Mouse (Mus musculus) lung, embryonic 14.5 days (tissue): Measurements from ENCODE around the gene Npb. TPM values are rescaled to one million over a fixed set of nuclear protein-coding genes. Genes with fewer than 3 reads are reported as not detected.

Experiments used
- ATAC-seq: fragments of 200-750 bp; cut with Nextera tagmentation; 2 replicates; pipeline ENCODE4 v1.8.0; 2017; ENCODE audit warnings: mild to moderate bottlenecking, moderate TSS enrichment, moderate library complexity; ENCODE audit not compliant: insufficient read depth
- DNase-seq: peaks from one replicate; pipeline ENCODE4 v3.0.0-alpha.2; 2015
- H3K27ac ChIP-seq: fragments of 300-500 bp; sonication (generic); 2 replicates; pipeline ENCODE4 v1.5.1; 2014; ENCODE audit warnings: low read depth, mild to moderate bottlenecking, moderate library complexity
- H3K27me3 ChIP-seq: fragments of 300-500 bp; sonication (generic); 2 replicates; pipeline ENCODE4 v1.6.1; 2014; ENCODE audit warnings: low read length, control low read depth; ENCODE audit not compliant: insufficient read depth
- H3K36me3 ChIP-seq: fragments of 300-500 bp; sonication (generic); 2 replicates; pipeline ENCODE4 v1.6.1; 2014; ENCODE audit warnings: control low read depth; ENCODE audit not compliant: insufficient read depth
- H3K4me1 ChIP-seq: fragments of 300-500 bp; sonication (generic); 2 replicates; pipeline ENCODE4 v1.6.1; 2014; ENCODE audit warnings: antibody characterized with exemption, control low read depth; ENCODE audit not compliant: insufficient read depth
- H3K4me2 ChIP-seq: fragments of 300-500 bp; sonication (generic); 2 replicates; pipeline ENCODE4 v1.6.1; 2014; ENCODE audit warnings: mild to moderate bottlenecking
- H3K4me3 ChIP-seq: fragments of 300-500 bp; sonication (generic); 2 replicates; pipeline ENCODE4 v1.5.1; 2014; ENCODE audit warnings: low read depth, low read length
- H3K9ac ChIP-seq: fragments of 300-500 bp; sonication (generic); 2 replicates; pipeline ENCODE4 v1.6.1; 2014
- H3K9me3 ChIP-seq: fragments of 300-500 bp; sonication (generic); 2 replicates; pipeline ENCODE4 v1.6.1; 2016; ENCODE audit warnings: low read depth, low read length, control low read depth
- CTCF ChIP-seq: IDR thresholded peaks from 2 replicates; pipeline ENCODE4 v1.5.1; 2016; ENCODE audit warnings: antibody characterized with exemption, low read depth
- WGBS: fragments of 180-500 bp; shearing (Covaris S2); extraction: QIAGEN DNeasy Blood & Tissue Kit; methylation state at CpG from one replicate; pipeline ENCODE4 v1.1.7; 2014; 5-methylcytosine and 5-hydroxymethylcytosine counted together
- polyA plus RNA-seq: library from polyadenylated mRNA; unstranded; fragments of >200 nt; fragmentation: Nextera tagmentation; extraction: Ambion mirVana; gene quantifications from 2 replicates; pipeline ENCODE4 v1.2.1, GENCODE M21; 2014

Npb gene
- polyA plus RNA-seq, 1 experiment from 2014 or later = 1.3 TPM

GRCm38 (mm10) chr11:120597240-120598235 lies 10.7 kb upstream of the Npb start:
- peak overlapping the region; percentile 93 for H3K4me2 ChIP-seq
- H3K27ac ChIP-seq = peak overlapping the region; percentile 92
- peak; percentile 42 for DNase-seq
- H3K9me3 ChIP-seq = no peaks in the 10 kb centered on the region
- peak; percentile 52; the same call in 1 of the 2 replicates for ATAC-seq
- no peaks in the 10 kb centered on the region for H3K27me3 ChIP-seq
- 4% methylated on average over 78 of the region's 99 CpGs for WGBS
- H3K4me1 ChIP-seq = peaks cover 11% of the 10 kb centered on the region
- peak overlapping the region; percentile 100 for H3K9ac ChIP-seq
- TF ChIP-seq CTCF = no peak
- peak overlapping the region; percentile 99 for H3K4me3 ChIP-seq
- H3K36me3 ChIP-seq = peaks cover 68% of the 10 kb centered on the region

- no peaks in the 10 kb centered on the region for H3K27me3 ChIP-seq
- H3K4me2 ChIP-seq = peak within 1 kb of the TSS; percentile 93
- no peaks in the 10 kb centered on the region for H3K9me3 ChIP-seq
- peaks cover 11% of the 10 kb centered on the region for H3K4me1 ChIP-seq
- TF ChIP-seq CTCF = no peak
- H3K36me3 ChIP-seq = peaks cover 68% of the 10 kb centered on the region
- H3K4me3 ChIP-seq = peak within 1 kb of the TSS; percentile 99
- under 1% methylated on average over 87 of the region's 88 CpGs for WGBS
- DNase-seq (peak; percentile 99), ATAC-seq (peak; percentile 98)
- H3K9ac ChIP-seq = peak within 1 kb of the TSS; percentile 100
- peak within 1 kb of the TSS; percentile 92 for H3K27ac ChIP-seq
Measured at GRCm38 (mm10) chr11:120598283-120598989, 9.8 kb upstream of the Npb start, which contains the start of the genes Alyref and Anapc11. TSS of gene Alyref (minus strand) at chr11:120598365. TSS of gene Anapc11 (plus strand) at chr11:120598421.

DNA sequence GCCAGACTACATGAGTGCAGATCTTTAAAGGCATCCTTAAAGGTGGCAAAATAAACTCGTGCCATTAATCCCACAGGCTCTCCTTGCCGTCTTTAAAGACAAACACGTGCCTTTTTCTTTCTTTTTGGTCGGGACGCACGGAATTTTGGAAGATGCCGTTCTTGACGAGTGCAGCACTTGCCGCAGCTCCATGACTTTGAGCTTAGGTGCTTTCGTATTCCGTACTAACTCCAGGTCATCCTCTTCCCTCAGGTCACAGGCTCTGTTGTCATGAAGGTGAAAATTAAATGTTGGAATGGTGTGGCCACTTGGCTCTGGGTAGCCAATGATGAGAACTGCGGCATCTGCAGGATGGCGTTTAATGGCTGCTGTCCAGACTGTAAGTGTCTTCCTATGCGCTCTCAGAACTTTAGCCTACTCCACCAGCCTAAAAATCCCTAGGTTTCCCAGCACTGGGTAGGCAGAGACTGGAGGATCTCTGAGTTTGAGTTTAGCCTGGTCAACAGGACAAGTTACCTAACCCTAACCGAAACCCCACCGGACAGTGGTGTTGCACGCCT lies 9.2 kb upstream of the Npb start:
- no peaks in the 10 kb centered on the region for H3K9me3 ChIP-seq
- ATAC-seq (no peak), DNase-seq (peak; percentile 15)
- peak overlapping the region; percentile 93 for H3K4me2 ChIP-seq
- H3K9ac ChIP-seq = peak overlapping the region; percentile 100
- H3K27ac ChIP-seq = peak overlapping the region; percentile 92
- 40% methylated on average over 17 of the region's 17 CpGs for WGBS
- no peak for TF ChIP-seq CTCF
- peaks cover 11% of the 10 kb centered on the region for H3K4me1 ChIP-seq
- H3K4me3 ChIP-seq = peak overlapping the region; percentile 99
- peaks cover 68% of the 10 kb centered on the region for H3K36me3 ChIP-seq
- H3K27me3 ChIP-seq = no peaks in the 10 kb centered on the region

GRCm38 (mm10) chr11:120600716-120601115 lies 7.6 kb upstream of the Npb start:
- peaks cover 69% of the 10 kb centered on the region for H3K36me3 ChIP-seq
- no peak for TF ChIP-seq CTCF
- WGBS = 95% methylated on average over 3 of the region's 3 CpGs

GRCm38 (mm10) chr11:120603545-120603944 lies 4.7 kb upstream of the Npb start:
- ATAC-seq = no peak
- Histone ChIP-seq H3K27me3 (no peaks in the 10 kb centered on the region), H3K4me1 (peaks cover 11% of the 10 kb centered on the region; the same call in 1 of the 2 replicates), H3K9ac (no peak overlapping the region), H3K27ac (no peak overlapping the region), H3K9me3 (no peaks in the 10 kb centered on the region), H3K4me2 (no peak overlapping the region), H3K4me3 (no peak overlapping the region), H3K36me3 (peaks cover 60% of the 10 kb centered on the region)
- 50% methylated on average over 2 of the region's 2 CpGs for WGBS
- no peak for TF ChIP-seq CTCF
- no peak for DNase-seq

More at GRCm38 (mm10) chr11:120600716-120601115, 7.6 kb upstream of the Npb start:
- Histone ChIP-seq H3K4me2 (no peak overlapping the region), H3K4me3 (no peak overlapping the region), H3K4me1 (peaks cover 11% of the 10 kb centered on the region), H3K27me3 (no peaks in the 10 kb centered on the region), H3K9ac (no peak overlapping the region), H3K27ac (no peak overlapping the region), H3K9me3 (no peaks in the 10 kb centered on the region)
- no peak for DNase-seq
- no peak for ATAC-seq

DNA sequence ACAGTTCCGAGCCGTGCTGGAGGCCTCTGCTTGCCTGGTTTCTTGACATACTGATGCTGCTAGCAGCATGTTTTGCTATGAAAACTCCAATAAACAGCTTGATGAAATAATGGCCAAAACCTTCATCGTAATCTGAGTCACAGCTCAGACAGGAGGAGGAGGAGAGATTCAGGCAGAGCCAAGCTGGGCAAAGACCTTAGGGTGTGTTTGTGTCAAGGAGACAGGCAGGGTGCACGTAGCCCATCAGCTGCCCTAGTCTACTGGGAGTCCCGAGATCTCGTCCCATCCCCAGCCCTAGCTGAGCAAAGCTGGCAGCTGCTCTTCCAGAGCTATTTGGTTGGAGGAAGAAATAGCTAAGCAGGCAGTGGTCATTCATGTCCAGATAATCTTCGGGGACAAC lies 2.6 kb upstream of the Npb start:
- no peak overlapping the region for H3K4me2 ChIP-seq
- DNase-seq (no peak), ATAC-seq (no peak)
- TF ChIP-seq CTCF = no peak
- H3K9ac ChIP-seq = no peak overlapping the region
- no peaks in the 10 kb centered on the region for H3K9me3 ChIP-seq
- peaks cover 66% of the 10 kb centered on the region for H3K36me3 ChIP-seq
- H3K27ac ChIP-seq = no peak overlapping the region
- WGBS = 87% methylated on average over 7 of the region's 7 CpGs
- H3K27me3 ChIP-seq = no peaks in the 10 kb centered on the region
- no peak overlapping the region for H3K4me3 ChIP-seq
- peaks cover 11% of the 10 kb centered on the region; the same call in 1 of the 2 replicates for H3K4me1 ChIP-seq
